Mouse (Mus musculus): ENCODE measurements around the gene Slc26a3.

DNA sequence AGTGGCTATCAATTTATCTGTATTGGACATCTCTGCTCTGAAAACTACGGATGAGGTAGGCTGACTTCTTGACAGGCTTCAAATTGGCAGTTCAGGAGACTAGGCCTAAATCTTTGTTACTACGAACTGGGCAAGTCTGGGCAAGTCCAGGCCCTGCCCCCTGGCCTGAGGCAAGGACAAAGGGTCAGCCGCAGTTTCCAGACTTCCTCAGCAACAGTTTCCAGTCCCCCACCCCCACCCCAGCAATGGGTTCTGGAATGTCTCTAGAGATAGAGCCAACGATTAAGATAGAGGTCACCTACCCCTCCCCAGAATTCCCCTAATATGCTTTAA, 15.4 kb upstream of the Slc26a3 start:
- TF ChIP-seq CTCF (IDR thresholded peaks at IDR 0.05; ENCODE audit: low read depth) = no peak
- no peak for TF ChIP-seq EP300 (IDR thresholded peaks at IDR 0.05; ENCODE audit: low read depth)
